In the genomic region with DNA sequence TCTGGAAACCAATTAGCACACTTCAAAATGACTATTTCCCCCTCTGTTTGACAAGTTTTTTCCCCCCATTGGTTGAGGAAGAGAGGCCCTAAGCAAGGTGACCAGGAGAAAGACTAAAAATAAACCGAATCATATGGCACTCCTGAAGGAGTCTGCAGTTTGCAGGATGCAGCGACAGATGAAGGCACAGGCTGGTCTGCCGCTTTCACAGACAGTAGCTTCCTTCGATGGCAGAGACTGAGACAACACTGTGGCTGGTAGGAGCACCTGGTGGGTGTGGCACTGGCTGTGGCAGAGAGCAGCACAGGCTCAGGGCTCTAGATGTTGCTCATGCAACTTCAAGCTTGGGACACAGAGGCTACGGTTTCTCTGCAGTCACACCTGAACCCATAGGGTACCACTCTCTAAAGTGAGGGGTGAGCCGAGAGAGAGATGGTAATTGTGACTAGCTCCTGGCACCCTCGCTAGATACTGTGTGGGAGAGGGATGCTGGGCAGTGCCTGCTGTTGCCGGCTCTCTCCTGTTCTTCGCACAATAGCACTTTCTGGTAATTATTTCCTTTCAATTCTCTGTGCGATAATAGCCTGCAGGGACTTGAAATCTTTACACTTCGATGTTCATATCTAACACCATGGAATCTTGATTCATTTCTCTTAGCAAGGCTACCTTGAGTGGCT, we compare ENCODE assay signal across 10 mouse cellular contexts.
DNase-seq lines count a peak whose midpoint lies in the region; ATAC-seq lines count a peak whose summit lies in the region.
"Had no signal": no experiment of that assay in that cellular context is flagged by ENCODE, and none has a peak within 500 bp of the region (broad histone marks: within the 10 kb centered on the region; RNA-seq: fewer than 3 reads in every experiment).

No protein-coding gene starts in this region.

- 85% methylated on average over 11 of the region's 11 CpGs for WGBS in midbrain, embryonic 10.5 days

- H3K27ac ChIP-seq in midbrain, embryonic 10.5 days (replicated peaks) = no peak overlapping the region
- H3K27ac ChIP-seq: kidney, postnatal 0 days had no signal

- no peaks in the 10 kb centered on the region for H3K36me3 ChIP-seq in midbrain, embryonic 10.5 days

- no peak overlapping the region for H3K4me3 ChIP-seq in midbrain, embryonic 10.5 days

- ATAC-seq in megakaryocyte progenitor cell, adult 5-6 weeks (replicated peaks; ENCODE audit: poor library complexity) = no peak

- H3K9me3 ChIP-seq in midbrain, embryonic 10.5 days (replicated peaks) = no peaks in the 10 kb centered on the region

- H3K27me3 ChIP-seq in midbrain, embryonic 10.5 days (ENCODE audit: low read depth, poor library complexity, severe bottlenecking) = no peaks in the 10 kb centered on the region

- DNase-seq in cerebellum, postnatal 10 days = peak; percentile 33 to 36
- DNase-seq in cerebellum, postnatal 36 days = no peak
- DNase-seq in frontal cortex, adult 2 months (ENCODE audit: extremely low spot score in 1 of 2, low spot score in 1 of 2) = peak; percentile 7 to 23
- DNase-seq in layer of hippocampus, postnatal 14 days (ENCODE audit: low spot score in 2 of 2) = peak; percentile 38 to 48
- peak; percentile 27 to 53 for DNase-seq in right cerebral cortex, adult 2 months (ENCODE audit: low spot score in 2 of 2)
- DNase-seq in kidney, postnatal 14 days = no peak
- no peak for DNase-seq in midbrain, embryonic 10.5 days (ENCODE audit: low spot score)
- DNase-seq: thymus, adult 2 months had no signal

- H3K4me1 ChIP-seq in midbrain, embryonic 10.5 days = no peaks in the 10 kb centered on the region

Comparison
In these comparisons a context has a peak if more than half of its experiments do, and no peak if none do; other contexts are left out.
1. DNase-seq: peak in cerebellum, postnatal 10 days (2 of 2), frontal cortex, adult 2 months (2 of 2), layer of hippocampus, postnatal 14 days (2 of 2) and right cerebral cortex, adult 2 months (2 of 2); none in cerebellum, postnatal 36 days (0 of 2), kidney, postnatal 14 days (single experiment) and midbrain, embryonic 10.5 days (single experiment).